ENCODE assay signal across 8 mouse cellular contexts in genomic region chr5:118708215-118708949, GRCm38 (mm10).
DNase-seq lines count a peak whose midpoint lies in the region; TF ChIP-seq lines count a peak whose summit lies in the region.

No protein-coding gene starts in this region.

- TF ChIP-seq POLR2A in lung, adult 2 months (IDR thresholded peaks at IDR 0.05; ENCODE audit: borderline replicate concordance, extremely low read depth, low read depth, low read length) = no peak

- TF ChIP-seq CTCF in lung, adult 2 months (IDR thresholded peaks at IDR 0.05; ENCODE audit: insufficient read depth, low read length) = peak; percentile 84

- H3K27me3 ChIP-seq in heart, embryonic 10.5 days (ENCODE audit: insufficient read depth, poor library complexity, severe bottlenecking) = no peaks in the 10 kb centered on the region

- WGBS in heart, embryonic 10.5 days = 71% methylated on average over 16 of the region's 16 CpGs
- WGBS in lung, adult 2 months = 60% methylated on average over 16 of the region's 16 CpGs

- H3K4me1 ChIP-seq in heart, embryonic 10.5 days = peaks cover 58% of the 10 kb centered on the region
- peaks cover 40% of the 10 kb centered on the region for H3K4me1 ChIP-seq in lung, adult 2 months (ENCODE audit: control insufficient read depth, insufficient read depth, low read length)

- H3K9me3 ChIP-seq in heart, embryonic 10.5 days = no peaks in the 10 kb centered on the region

- peak overlapping the region; percentile 36; the same call in 1 of the 2 replicates for H3K27ac ChIP-seq in heart, embryonic 10.5 days

- no peaks in the 10 kb centered on the region for H3K36me3 ChIP-seq in heart, embryonic 10.5 days

- H3K4me3 ChIP-seq in heart, embryonic 10.5 days = no peak overlapping the region
- H3K4me3 ChIP-seq in lung, adult 2 months (replicated peaks; ENCODE audit: extremely low read depth, low read depth, low read length) = no peak overlapping the region

- DNase-seq in CD8-positive naive resting alpha-beta T cell, adult 2 months (ENCODE audit: low read depth in 2 of 2, low spot score in 2 of 2) = peak; percentile 60 to 73
- peak; percentile 39 for DNase-seq in adrenal gland, adult 8-10 months
- DNase-seq in embryo, embryonic 9.5 days (ENCODE audit: extremely low spot score) = peak; percentile 65
- DNase-seq in heart, embryonic 10.5 days (ENCODE audit: low spot score) = no peak
- DNase-seq in kidney, postnatal 36 days = peak; percentile 67 to 90
- peak; percentile 71 for DNase-seq in lung, adult 2 months
- peak; percentile 32 for DNase-seq in skeletal muscle tissue, adult 2 months (ENCODE audit: low read depth, low spot score)
- peak; percentile 43 to 84 for DNase-seq in urinary bladder, postnatal 4 days (ENCODE audit: low spot score in 2 of 2)
